Mouse (Mus musculus) hindbrain, embryonic 15.5 days (tissue): ENCODE results near the gene Dusp6. TPM values are rescaled to one million over a fixed set of nuclear protein-coding genes. Genes with fewer than 3 reads are reported as not detected.

ENCODE experiments used
- ATAC-seq: fragments of 200-750 bp; cut with Nextera tagmentation; 2 replicates; pipeline ENCODE4 v1.8.0; 2017; ENCODE audit warnings: low read depth, moderate number of reproducible peaks, moderate TSS enrichment; ENCODE audit not compliant: low FRiP score
- H3K27ac ChIP-seq: fragments of 300-500 bp; sonication (generic); replicated peaks from 2 replicates; pipeline ENCODE4 v1.5.1; 2015; ENCODE audit warnings: mild to moderate bottlenecking, inconsistent platforms
- H3K27me3 ChIP-seq: fragments of 300-500 bp; sonication (generic); 2 replicates; pipeline ENCODE4 v1.6.1; 2015; ENCODE audit warnings: control low read depth, inconsistent platforms
- H3K36me3 ChIP-seq: fragments of 300-500 bp; sonication (generic); 2 replicates; pipeline ENCODE4 v1.6.1; 2015; ENCODE audit warnings: control low read depth, inconsistent platforms
- H3K4me1 ChIP-seq: fragments of 300-500 bp; sonication (generic); replicated peaks from 2 replicates; pipeline ENCODE4 v1.6.1; 2015; ENCODE audit warnings: control low read depth, inconsistent platforms
- H3K4me2 ChIP-seq: fragments of 300-500 bp; sonication (generic); 2 replicates; pipeline ENCODE4 v1.6.1; 2015; ENCODE audit warnings: moderate library complexity, mild to moderate bottlenecking, inconsistent platforms
- H3K4me3 ChIP-seq: fragments of 300-500 bp; sonication (generic); 2 replicates; pipeline ENCODE4 v1.5.1; 2015; ENCODE audit warnings: mild to moderate bottlenecking, inconsistent platforms
- H3K9ac ChIP-seq: fragments of 300-500 bp; sonication (generic); 2 replicates; pipeline ENCODE4 v1.6.1; 2015; ENCODE audit warnings: inconsistent platforms
- H3K9me3 ChIP-seq: fragments of 300-500 bp; sonication (generic); 2 replicates; pipeline ENCODE4 v1.6.1; 2016; ENCODE audit warnings: control low read depth, inconsistent platforms
- WGBS: fragments of 180-500 bp; shearing (Covaris S2); methylation state at CpG from one replicate; pipeline ENCODE4 v1.1.7; 2015; 5-methylcytosine and 5-hydroxymethylcytosine counted together
- polyA plus RNA-seq: library from polyadenylated mRNA; unstranded; fragments of >200 nt; fragmentation: Nextera tagmentation; extraction: Ambion mirVana; gene quantifications from 2 replicates; pipeline ENCODE4 v1.2.1, GENCODE M21; 2015

Dusp6 gene
- polyA plus RNA-seq, 1 experiment from 2014 or later: 28.9 TPM

- Histone ChIP-seq H3K27ac (no peak overlapping the region), H3K4me1 (peaks cover 44% of the 10 kb centered on the region), H3K4me2 (peak overlapping the region; percentile 86), H3K9me3 (no peaks in the 10 kb centered on the region), H3K9ac (no peak overlapping the region), H3K36me3 (no peaks in the 10 kb centered on the region), H3K27me3 (0 out of 2 replicates have a peak, but pooled peaks cover 2% of the 10 kb centered on the region), H3K4me3 (no peak overlapping the region)
- ATAC-seq: no peak
- WGBS: 82% methylated on average over 1 of the region's 1 CpGs
Observed at GRCm38 (mm10) chr10:99267621-99268020, 4.6 kb downstream of the Dusp6 start.

DNA sequence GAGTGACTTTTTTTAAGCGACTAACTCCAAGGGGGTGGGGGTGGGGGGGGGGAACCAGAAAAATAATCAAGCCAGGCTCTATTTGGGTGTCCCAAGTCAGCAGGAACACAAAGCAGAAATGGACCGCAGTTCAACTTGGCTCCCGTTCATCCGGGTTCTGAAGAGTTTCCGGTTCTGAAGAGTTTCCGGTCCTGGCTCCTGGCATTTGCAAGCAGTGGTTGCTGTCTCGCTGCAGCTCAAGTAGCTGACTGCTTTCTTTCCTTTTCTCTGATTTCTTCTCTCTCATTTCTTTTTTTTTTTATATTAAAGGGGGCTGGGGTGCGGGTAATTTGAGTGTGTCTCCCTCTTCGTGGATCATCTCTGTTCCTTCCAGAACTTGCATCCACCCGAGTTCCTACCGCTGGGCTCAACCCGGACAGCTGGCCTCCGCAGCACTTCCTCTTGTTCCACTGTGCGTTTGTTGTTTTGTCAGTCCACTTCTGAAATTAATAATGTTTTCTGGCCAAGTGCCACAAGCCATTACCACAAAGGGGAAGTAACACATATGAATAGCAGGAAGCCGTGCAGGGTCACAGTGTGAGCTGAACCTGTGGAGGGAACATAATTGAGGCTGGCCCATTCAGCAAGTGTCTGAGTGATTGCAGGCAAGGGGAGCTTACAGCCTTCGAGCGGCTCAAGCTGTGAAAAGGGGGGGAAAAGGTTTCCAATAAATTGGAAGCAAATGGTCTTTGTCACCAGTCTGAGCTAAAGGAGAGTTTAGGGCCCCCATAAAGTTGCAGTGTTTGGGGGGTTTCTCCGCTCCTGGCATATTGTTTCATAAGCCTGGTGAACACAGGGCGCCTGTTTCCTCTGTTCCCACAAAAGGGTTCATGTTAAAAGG lies 5.6 kb downstream of the Dusp6 start:
- Histone ChIP-seq H3K4me1 (peaks cover 42% of the 10 kb centered on the region), H3K36me3 (no peaks in the 10 kb centered on the region), H3K9ac (no peak overlapping the region)

GRCm38 (mm10) chr10:99269301-99269701 lies 6.3 kb downstream of the Dusp6 start:
- peak overlapping the region; percentile 86 for H3K4me2 ChIP-seq
- ATAC-seq: no peak
- 0 out of 2 replicates have a peak, but pooled peaks cover 2% of the 10 kb centered on the region for H3K27me3 ChIP-seq
- 10% methylated on average over 4 of the region's 4 CpGs for WGBS
- no peaks in the 10 kb centered on the region for H3K36me3 ChIP-seq
- peaks cover 41% of the 10 kb centered on the region for H3K4me1 ChIP-seq
- H3K9me3 ChIP-seq: no peaks in the 10 kb centered on the region
- no peak overlapping the region for H3K4me3 ChIP-seq
- H3K9ac ChIP-seq: no peak overlapping the region
- H3K27ac ChIP-seq: peak overlapping the region; percentile 61; the same call in 1 of the 2 replicates

More for the DNA sequence above, 5.6 kb downstream of the Dusp6 start:
- Histone ChIP-seq H3K27ac (peak overlapping the region; percentile 61; the same call in 1 of the 2 replicates), H3K27me3 (0 out of 2 replicates have a peak, but pooled peaks cover 2% of the 10 kb centered on the region), H3K9me3 (no peaks in the 10 kb centered on the region), H3K4me3 (no peak overlapping the region), H3K4me2 (peak overlapping the region; percentile 86)
- WGBS: 20% methylated on average over 19 of the region's 19 CpGs
- peak; percentile 58; the same call in 1 of the 2 replicates for ATAC-seq

- Histone ChIP-seq H3K36me3 (no peaks in the 10 kb centered on the region), H3K27me3 (0 out of 2 replicates have a peak, but pooled peaks cover 2% of the 10 kb centered on the region), H3K4me3 (no peak overlapping the region), H3K9me3 (no peaks in the 10 kb centered on the region), H3K27ac (0 out of 2 replicates have a peak overlapping the region, but pooled peaks have one; percentile 61), H3K9ac (no peak overlapping the region), H3K4me1 (peaks cover 37% of the 10 kb centered on the region), H3K4me2 (no peak overlapping the region)
- 55% methylated on average over 6 of the region's 6 CpGs for WGBS
- ATAC-seq: no peak
Observed at GRCm38 (mm10) chr10:99269704-99270103, 6.7 kb downstream of the Dusp6 start.

DNA sequence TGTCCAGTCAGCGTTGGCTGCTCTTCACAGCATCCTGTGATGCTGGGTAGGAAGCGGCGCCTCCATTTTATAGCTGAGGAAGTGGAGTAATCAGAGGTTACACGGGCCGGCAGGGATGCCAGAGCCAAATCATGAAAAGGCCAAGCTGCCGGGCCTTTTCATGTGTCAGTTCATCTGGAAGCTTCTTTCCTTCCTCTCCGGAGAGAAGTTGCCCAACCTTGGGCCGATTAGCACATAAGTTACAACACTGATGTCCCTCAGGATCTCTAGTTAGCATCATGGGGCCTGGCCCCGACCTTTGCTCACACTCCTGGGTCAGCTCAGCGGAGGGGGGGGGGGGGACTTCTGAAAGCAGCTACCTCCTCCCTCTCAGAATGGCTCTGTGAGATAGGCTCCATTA lies 7.4 kb downstream of the Dusp6 start:
- no peaks in the 10 kb centered on the region for H3K36me3 ChIP-seq
- H3K4me1 ChIP-seq: peaks cover 32% of the 10 kb centered on the region
- no peak overlapping the region for H3K27ac ChIP-seq
- H3K9ac ChIP-seq: no peak overlapping the region
- ATAC-seq: no peak
- no peaks in the 10 kb centered on the region for H3K9me3 ChIP-seq
- H3K4me3 ChIP-seq: no peak overlapping the region
- WGBS: 59% methylated on average over 10 of the region's 10 CpGs
- 0 out of 2 replicates have a peak, but pooled peaks cover 2% of the 10 kb centered on the region for H3K27me3 ChIP-seq
- H3K4me2 ChIP-seq: no peak overlapping the region

DNA sequence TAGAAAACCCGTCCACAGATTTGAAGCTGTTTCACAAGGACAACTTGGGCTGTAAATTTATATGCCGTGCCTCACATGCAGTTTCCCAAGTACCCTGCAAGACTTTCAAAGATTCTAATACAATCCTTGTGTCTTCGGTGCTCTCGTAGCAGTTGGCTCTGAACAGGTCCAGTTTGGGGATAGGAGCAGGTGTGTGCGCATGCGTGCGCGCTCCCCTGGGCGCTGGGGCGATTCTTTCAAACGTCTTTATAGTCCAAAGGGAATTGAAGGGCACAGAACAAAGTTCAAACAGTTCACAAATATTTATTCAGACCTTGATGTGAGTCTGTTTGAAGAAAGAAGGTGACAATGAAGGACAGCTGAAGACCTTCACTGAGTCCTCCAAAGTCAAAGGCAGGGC lies 8.0 kb downstream of the Dusp6 start:
- H3K4me3 ChIP-seq: no peak overlapping the region
- no peak for ATAC-seq
- H3K4me1 ChIP-seq: peaks cover 26% of the 10 kb centered on the region
- no peaks in the 10 kb centered on the region for H3K36me3 ChIP-seq
- no peak overlapping the region for H3K4me2 ChIP-seq
- H3K27ac ChIP-seq: no peak overlapping the region
- no peak overlapping the region for H3K9ac ChIP-seq
- H3K27me3 ChIP-seq: 0 out of 2 replicates have a peak, but pooled peaks cover 2% of the 10 kb centered on the region
- H3K9me3 ChIP-seq: no peaks in the 10 kb centered on the region
- 81% methylated on average over 11 of the region's 11 CpGs for WGBS

- peaks cover 16% of the 10 kb centered on the region for H3K4me1 ChIP-seq
- no peak overlapping the region for H3K27ac ChIP-seq
- H3K27me3 ChIP-seq: 0 out of 2 replicates have a peak, but pooled peaks cover 2% of the 10 kb centered on the region
- no peaks in the 10 kb centered on the region for H3K9me3 ChIP-seq
- no peaks in the 10 kb centered on the region for H3K36me3 ChIP-seq
- 91% methylated on average over 12 of the region's 12 CpGs for WGBS
- no peak overlapping the region for H3K4me2 ChIP-seq
- no peak for ATAC-seq
- H3K9ac ChIP-seq: no peak overlapping the region
- H3K4me3 ChIP-seq: no peak overlapping the region
Observed at GRCm38 (mm10) chr10:99273006-99273405, 10.0 kb downstream of the Dusp6 start.

- Histone ChIP-seq H3K9ac (no peak overlapping the region), H3K4me2 (no peak overlapping the region), H3K4me3 (no peak overlapping the region), H3K27ac (no peak overlapping the region), H3K4me1 (peaks cover under 1% of the 10 kb centered on the region; the same call in 1 of the 2 replicates), H3K36me3 (no peaks in the 10 kb centered on the region), H3K9me3 (no peaks in the 10 kb centered on the region), H3K27me3 (0 out of 2 replicates have a peak, but pooled peaks cover 2% of the 10 kb centered on the region)
- ATAC-seq: no peak
- 91% methylated on average over 12 of the region's 12 CpGs for WGBS
Observed at GRCm38 (mm10) chr10:99274640-99275039, 11.6 kb downstream of the Dusp6 start.

DNA sequence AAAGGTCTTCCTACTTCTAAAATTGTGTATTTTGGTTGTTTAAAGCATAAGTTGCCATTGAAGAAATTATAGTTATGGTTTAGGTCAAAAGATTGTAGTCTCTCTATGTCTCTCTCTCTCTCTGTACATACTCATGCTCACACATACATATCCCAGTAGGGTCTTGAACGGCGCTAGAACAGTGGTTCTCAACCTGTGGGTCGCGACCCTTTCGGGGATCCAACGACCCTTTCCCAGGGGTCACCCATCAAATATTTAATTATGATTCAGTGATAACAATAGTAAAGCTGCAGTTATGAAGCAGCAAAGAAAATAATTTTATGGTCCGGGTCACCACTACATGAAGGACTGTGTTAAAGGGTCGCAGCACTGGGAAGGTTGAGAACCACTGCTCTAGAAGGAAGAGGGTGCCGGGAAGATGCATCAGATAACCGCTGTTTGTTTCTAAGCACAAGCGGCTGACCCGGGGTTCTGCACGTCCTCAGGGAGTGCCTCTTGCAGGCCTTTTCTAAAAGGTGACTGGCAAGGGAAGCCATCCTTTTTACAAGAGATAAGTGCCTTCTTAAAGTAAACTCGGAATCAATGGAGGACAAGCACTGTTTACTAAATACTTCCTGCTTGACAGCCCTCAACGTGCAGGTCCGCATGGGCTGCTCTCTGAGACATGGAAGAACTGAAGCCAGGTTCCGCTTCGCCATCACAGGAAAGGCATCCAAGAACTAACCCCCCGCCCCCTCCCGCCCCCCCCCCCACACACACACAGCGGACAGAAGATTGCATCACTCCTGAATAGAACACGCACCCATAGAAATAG lies 16.2 kb downstream of the Dusp6 start:
- H3K4me2 ChIP-seq: no peak overlapping the region
- H3K4me1 ChIP-seq: no peaks in the 10 kb centered on the region
- H3K9ac ChIP-seq: no peak overlapping the region
- no peaks in the 10 kb centered on the region for H3K27me3 ChIP-seq
- H3K27ac ChIP-seq: no peak overlapping the region
- H3K36me3 ChIP-seq: no peaks in the 10 kb centered on the region
- H3K4me3 ChIP-seq: no peak overlapping the region
- no peaks in the 10 kb centered on the region for H3K9me3 ChIP-seq
- 82% methylated on average over 22 of the region's 22 CpGs for WGBS
- no peak for ATAC-seq

GRCm38 (mm10) chr10:99283981-99284385 lies 21.0 kb downstream of the Dusp6 start:
- Histone ChIP-seq H3K36me3 (no peaks in the 10 kb centered on the region), H3K9me3 (no peaks in the 10 kb centered on the region), H3K27ac (no peak overlapping the region), H3K4me3 (no peak overlapping the region), H3K4me1 (0 out of 2 replicates have a peak, but pooled peaks cover 4% of the 10 kb centered on the region), H3K27me3 (no peaks in the 10 kb centered on the region), H3K4me2 (no peak overlapping the region), H3K9ac (no peak overlapping the region)
- ATAC-seq: 0 out of 2 replicates have a peak, but pooled peaks have one; percentile 27
- WGBS: 79% methylated on average over 10 of the region's 10 CpGs

DNA sequence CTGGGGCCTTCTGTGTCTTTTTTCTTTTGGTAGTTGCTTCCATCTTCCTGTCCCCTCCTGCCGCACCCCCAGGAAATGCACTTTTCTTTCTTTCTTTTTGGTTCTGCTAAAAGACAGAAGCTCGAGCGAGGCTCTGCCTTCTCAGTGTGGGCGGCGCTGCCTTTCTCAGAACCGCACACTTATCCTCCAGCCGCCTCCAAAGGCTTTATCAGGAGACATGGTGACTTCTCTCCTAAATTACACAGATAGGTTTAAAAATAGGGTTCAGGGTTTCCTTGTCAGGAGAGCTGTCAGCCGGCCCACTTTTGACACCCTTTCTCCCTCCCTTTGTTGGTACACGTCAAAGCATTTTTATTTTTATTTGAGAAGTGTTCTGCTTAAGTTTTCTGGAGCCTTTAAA lies 21.9 kb downstream of the Dusp6 start:
- no peaks in the 10 kb centered on the region for H3K36me3 ChIP-seq
- H3K4me1 ChIP-seq: 0 out of 2 replicates have a peak, but pooled peaks cover 4% of the 10 kb centered on the region
- WGBS: 85% methylated on average over 9 of the region's 9 CpGs
- H3K9me3 ChIP-seq: no peaks in the 10 kb centered on the region
- H3K9ac ChIP-seq: no peak overlapping the region
- H3K4me3 ChIP-seq: no peak overlapping the region
- no peak overlapping the region for H3K4me2 ChIP-seq
- no peak for ATAC-seq
- H3K27ac ChIP-seq: no peak overlapping the region
- no peaks in the 10 kb centered on the region for H3K27me3 ChIP-seq
